Mouse (Mus musculus) layer of hippocampus, adult 18-20 months (tissue): Measurements from ENCODE around the gene Ecel1. TPM values are rescaled to one million over a fixed set of nuclear protein-coding genes. Genes with fewer than 3 reads are reported as not detected.

Experiments
- DNase-seq, 2 experiments: peaks; one replicate each; pipeline ENCODE4 v3.0.0; 2022; ENCODE audit warnings: low spot score in 2 of 2
- total RNA-seq, 2 experiments: library from RNA; stranded (reverse); gene quantifications; 2 replicates each; pipeline ENCODE4 v1.2.3; 2021

The Ecel1 gene
- total RNA-seq, 2 experiments from 2014 or later, result 1.9 to 3.2 TPM

DNA sequence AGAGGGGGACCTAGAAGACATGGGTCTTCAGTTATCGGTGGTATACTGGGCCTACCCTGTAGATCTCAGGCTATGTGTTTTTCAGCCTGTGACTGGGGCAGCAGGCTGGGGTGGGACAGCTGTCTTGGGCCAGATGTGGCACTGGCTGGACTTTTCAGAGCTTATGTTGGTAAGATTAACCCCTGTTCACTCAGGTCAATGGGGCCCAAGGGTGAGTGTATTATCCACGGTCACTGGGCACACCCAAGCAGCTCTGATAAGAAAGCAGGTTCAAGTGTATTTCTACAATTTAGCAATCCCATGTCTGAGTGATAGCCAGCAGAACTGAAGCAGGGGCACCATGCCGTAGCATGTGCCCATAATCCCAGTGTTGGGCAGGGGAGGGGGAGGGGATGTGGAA is 54.2 kb downstream of the Ecel1 start:
- no peak for DNase-seq

DNA sequence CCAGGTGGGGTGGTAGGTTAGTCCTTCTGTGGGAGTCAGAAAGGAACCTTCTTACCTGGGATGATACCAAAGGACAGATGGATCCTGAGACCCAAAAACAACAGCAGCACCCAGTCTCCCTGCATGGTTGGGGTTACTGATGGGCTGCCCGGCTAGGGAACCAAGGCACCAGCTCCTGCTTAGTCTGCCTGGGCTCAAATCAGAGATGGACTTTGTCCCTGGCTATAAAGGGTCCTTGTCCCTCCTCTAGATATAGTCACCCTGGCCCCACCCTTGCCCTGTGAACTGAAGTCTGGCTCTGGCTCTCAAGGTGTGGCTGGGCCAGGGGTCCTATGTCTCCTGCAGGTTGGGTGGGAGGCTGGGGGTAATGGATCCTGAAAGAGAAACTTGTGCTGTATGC is 54.9 kb downstream of the Ecel1 start, which contains the start of gene Alpi:
Gene Alpi (minus strand): TSS at position 196 of the 400 bp plus-strand sequence.
- no peak for DNase-seq

DNA sequence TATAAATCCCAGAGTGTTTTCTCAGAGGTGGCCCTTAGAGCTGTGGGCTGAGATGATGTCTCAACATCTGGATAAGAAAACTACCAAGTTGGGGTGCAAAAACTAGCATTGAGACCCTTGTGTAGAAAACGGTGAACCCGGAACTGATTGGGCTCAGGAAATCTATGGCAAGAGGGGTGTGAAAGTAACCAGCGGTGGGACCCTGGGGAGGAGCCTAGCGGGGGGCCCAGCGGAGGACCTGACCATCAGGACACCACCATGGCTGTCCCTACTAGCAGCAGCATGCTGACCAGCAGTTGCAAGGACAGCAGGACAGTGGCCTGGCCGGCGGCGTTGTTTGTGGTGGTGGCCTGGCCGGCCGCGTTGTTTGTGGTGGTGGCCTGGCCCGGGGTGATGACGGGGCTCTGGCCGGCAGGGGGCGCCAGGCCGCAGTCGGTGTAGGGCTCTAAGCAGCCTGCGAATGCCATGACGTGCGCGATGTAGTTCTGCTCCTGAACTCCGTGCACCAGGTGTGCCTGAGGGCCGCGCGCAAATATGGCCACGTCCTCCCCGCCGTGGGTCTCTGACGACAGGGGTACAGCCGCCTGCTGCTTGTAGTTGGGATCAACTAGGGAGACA is 57.9 kb downstream of the Ecel1 start:
- peak in 1 of 2 experiments; percentile 39 for DNase-seq

Other genes with a start within 250 kb of the Ecel1 start
- gene Alppl2, start 66.6 kb downstream of the Ecel1 start, total RNA-seq, result not detected
- not detected for gene Alpi, start 54.9 kb downstream of the Ecel1 start, total RNA-seq
- not detected for gene Akp3, start 31.5 kb downstream of the Ecel1 start, total RNA-seq
- under 1 TPM in 1 of 2 experiments, not detected in 1; 0.15 TPM for gene Prss56, start 26.8 kb upstream of the Ecel1 start, total RNA-seq
- gene Chrnd, start 34.1 kb upstream of the Ecel1 start, total RNA-seq, result not detected
- gene Chrng, start 48.1 kb upstream of the Ecel1 start, total RNA-seq, result not detected
- 10 to 100 TPM; 56.9 to 59.4 TPM for gene Eif4e2, start 57.4 kb upstream of the Ecel1 start, total RNA-seq
- gene Efhd1, start 107.8 kb upstream of the Ecel1 start, total RNA-seq, result 10 to 100 TPM; 19.1 to 20.0 TPM
- gene Gigyf2, start 170.5 kb upstream of the Ecel1 start, total RNA-seq, result 100 to 1,000 TPM; 136 to 137 TPM
- gene Kcnj13, start 238.2 kb upstream of the Ecel1 start, total RNA-seq, result 1 to 10 TPM in 1 of 2 experiments, under 1 TPM in 1; 0.86 to 2.7 TPM